Mouse (Mus musculus) lung, adult 2 months (tissue): ENCODE results near the gene Cdc26.

Experiments used
- CTCF ChIP-seq: fragments of 200-500 bp; IDR thresholded peaks from 2 replicates; pipeline ENCODE4 v1.5.1; 2011; ENCODE audit warnings: mild to moderate bottlenecking, low read length, control low read depth; ENCODE audit not compliant: insufficient read depth
- POLR2A ChIP-seq: fragments of 200-500 bp; IDR thresholded peaks from 2 replicates; pipeline ENCODE4 v1.6.1; 2011; ENCODE audit warnings: low read depth, mild to moderate bottlenecking, control low read depth, low read length, borderline replicate concordance; ENCODE audit errors: extremely low read depth

- TF ChIP-seq CTCF (no peak), POLR2A (no peak)
These were observed 46.4 kb downstream of the Cdc26 start for GRCm38 (mm10) chr4:62361997-62362396.
